Mouse (Mus musculus) heart, embryonic 14.5 days (tissue): ENCODE results near the gene Prickle3. TPM values are rescaled to one million over a fixed set of nuclear protein-coding genes. Genes with fewer than 3 reads are reported as not detected.
A peak's percentile ranks its signal among the peaks of the same experiment; 100 is the strongest.
"Not testable (repeated sequence)": the region's sequence is repeated elsewhere in the genome, so short reads cannot be mapped to it uniquely, and the experiment has no call there.

ENCODE experiments used
- ATAC-seq: fragments of 200-750 bp; cut with Nextera tagmentation; 2 replicates; pipeline ENCODE4 v1.8.0; 2017; ENCODE audit warnings: low read depth, moderate TSS enrichment; ENCODE audit not compliant: insufficient number of reproducible peaks, insufficient read depth, low FRiP score
- H3K27ac ChIP-seq, 2 experiments: fragments of 200-500 bp in 1 of 2; fragments of 300-500 bp in 1 of 2; sonication (generic) in 1 of 2; replicated peaks in 1 of 2; 2 replicates each; pipeline ENCODE4 v1.5.1; 2012 to 2014; ENCODE audit warnings: low read depth in 2 of 2, low read length in 2 of 2, control low read depth in 1 of 2, mild to moderate bottlenecking in 1 of 2, mixed read lengths in 1 of 2; ENCODE audit not compliant: control insufficient read depth in 1 of 2, insufficient read depth in 1 of 2
- H3K27me3 ChIP-seq: fragments of 300-500 bp; sonication (generic); 2 replicates; pipeline ENCODE4 v1.6.1; 2014; ENCODE audit warnings: mild to moderate bottlenecking, low read length, control low read depth; ENCODE audit not compliant: control insufficient read depth, insufficient read depth
- H3K36me3 ChIP-seq: fragments of 300-500 bp; sonication (generic); 2 replicates; pipeline ENCODE4 v1.6.1; 2014; ENCODE audit warnings: mild to moderate bottlenecking, control low read depth, low read length, mixed read lengths; ENCODE audit not compliant: control insufficient read depth, insufficient read depth
- H3K4me1 ChIP-seq, 2 experiments: fragments of 200-500 bp in 1 of 2; fragments of 300-500 bp in 1 of 2; sonication (generic) in 1 of 2; 2 replicates each; pipeline ENCODE4 v1.6.1; 2012 to 2014; ENCODE audit warnings: low read length in 2 of 2, control low read depth in 1 of 2, mixed read lengths in 1 of 2; ENCODE audit not compliant: control insufficient read depth in 2 of 2, insufficient read depth in 2 of 2
- H3K4me2 ChIP-seq: fragments of 300-500 bp; sonication (generic); 2 replicates; pipeline ENCODE4 v1.6.1; 2014; ENCODE audit warnings: mild to moderate bottlenecking, low read length
- H3K4me3 ChIP-seq, 2 experiments: fragments of 200-500 bp in 1 of 2; fragments of 300-500 bp in 1 of 2; sonication (generic) in 1 of 2; 2 replicates each; pipeline ENCODE4 v1.5.1; 2012 to 2014; ENCODE audit warnings: low read length in 2 of 2, mild to moderate bottlenecking in 2 of 2, control low read depth in 1 of 2, low read depth in 1 of 2, moderate library complexity in 1 of 2; ENCODE audit not compliant: control insufficient read depth in 1 of 2, insufficient read depth in 1 of 2
- H3K9ac ChIP-seq: fragments of 300-500 bp; sonication (generic); 2 replicates; pipeline ENCODE4 v1.6.1; 2014; ENCODE audit warnings: mild to moderate bottlenecking, low read length
- H3K9me3 ChIP-seq: fragments of 300-500 bp; sonication (generic); 2 replicates; pipeline ENCODE4 v1.6.1; 2016; ENCODE audit warnings: low read length, control low read depth; ENCODE audit not compliant: control insufficient read depth
- WGBS: fragments of 180-500 bp; shearing (Covaris S2); extraction: QIAGEN DNeasy Blood & Tissue Kit; methylation state at CpG from one replicate; pipeline ENCODE4 v1.1.7; 2014; 5-methylcytosine and 5-hydroxymethylcytosine counted together
- polyA plus RNA-seq: library from polyadenylated mRNA; unstranded; fragments of >200 nt; fragmentation: Nextera tagmentation; extraction: Ambion mirVana; gene quantifications from 2 replicates; pipeline ENCODE4 v1.2.1, GENCODE M21; 2014

Prickle3 gene
- polyA plus RNA-seq, 1 experiment from 2014 or later: 6.2 TPM

DNA sequence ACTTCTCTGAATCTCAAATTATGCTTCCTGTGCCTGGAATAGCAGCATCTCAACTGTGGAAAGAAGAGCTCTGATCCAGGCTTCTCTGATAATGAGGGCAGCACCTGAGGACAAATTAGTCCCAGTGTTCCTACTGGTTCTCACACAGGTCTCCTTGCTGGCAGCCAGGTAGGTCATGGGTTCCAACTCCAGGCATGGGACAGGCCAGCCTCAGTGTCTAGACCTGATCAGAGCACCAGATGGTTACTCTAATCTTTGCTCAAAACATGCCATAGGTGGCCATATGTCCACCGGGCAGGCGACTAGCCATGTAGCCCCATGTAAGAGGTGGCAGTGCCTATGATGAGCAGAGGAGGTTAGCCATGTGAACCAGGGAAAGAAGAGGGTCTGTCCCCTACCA, 31.3 kb downstream of the Prickle3 start:
- Histone ChIP-seq H3K36me3 (no peaks in the 10 kb centered on the region), H3K27me3 (no peaks in the 10 kb centered on the region), H3K9me3 (no peaks in the 10 kb centered on the region), H3K4me3 (no peak overlapping the region), H3K27ac (no peak overlapping the region), H3K9ac (no peak overlapping the region), H3K4me1 (no peaks in the 10 kb centered on the region), H3K4me2 (no peak overlapping the region)
- ATAC-seq: no peak
- WGBS: 81% methylated on average over 2 of the region's 2 CpGs

DNA sequence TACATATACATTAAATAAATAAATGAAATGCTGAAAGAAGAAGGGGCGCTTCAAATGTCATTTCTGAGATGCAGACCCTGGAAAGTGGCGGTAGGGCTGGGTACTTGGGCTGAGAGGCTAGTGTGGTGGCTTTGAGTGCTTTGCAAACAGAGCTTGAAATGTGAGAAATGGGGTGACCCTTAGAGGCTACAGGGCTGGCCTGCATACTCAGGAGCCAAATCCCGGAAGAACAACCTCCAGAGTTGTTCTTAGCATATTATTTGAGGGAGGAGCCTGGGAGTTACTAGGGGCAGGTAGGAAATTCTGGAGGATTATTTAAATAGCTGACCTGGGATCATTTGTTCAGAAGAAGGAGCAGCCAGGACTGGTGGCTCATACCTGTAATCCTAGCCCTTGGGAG, 33.4 kb downstream of the Prickle3 start:
- H3K36me3 ChIP-seq: no peaks in the 10 kb centered on the region
- H3K4me1 ChIP-seq: no peaks in the 10 kb centered on the region
- H3K9me3 ChIP-seq: no peaks in the 10 kb centered on the region
- H3K4me2 ChIP-seq: no peak overlapping the region
- no peak overlapping the region for H3K4me3 ChIP-seq
- no peak overlapping the region for H3K9ac ChIP-seq
- no peaks in the 10 kb centered on the region for H3K27me3 ChIP-seq
- WGBS: 56% methylated on average over 3 of the region's 3 CpGs
- no peak overlapping the region for H3K27ac ChIP-seq
- no peak for ATAC-seq

DNA sequence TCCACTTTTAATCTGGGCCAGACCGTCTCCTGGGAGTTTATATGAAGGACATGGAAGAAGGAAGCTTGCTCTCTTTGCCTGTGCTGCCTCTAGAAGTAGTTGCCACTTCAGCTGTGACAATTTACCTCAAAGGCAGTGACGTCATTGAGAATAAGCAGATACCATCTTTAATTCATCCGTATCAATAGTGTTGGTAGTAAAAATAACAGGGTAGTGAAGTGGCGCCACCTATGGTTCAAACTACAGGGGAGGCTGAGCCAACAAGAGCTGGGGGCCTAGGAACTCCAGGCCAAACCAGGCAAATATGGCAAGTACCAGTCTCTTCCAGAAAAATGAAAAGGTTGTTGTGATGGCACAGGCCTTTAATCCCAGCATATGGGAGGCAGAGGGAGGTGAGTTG, 35.8 kb downstream of the Prickle3 start:
- H3K4me1 ChIP-seq: no peaks in the 10 kb centered on the region
- no peak overlapping the region for H3K27ac ChIP-seq
- H3K27me3 ChIP-seq: no peaks in the 10 kb centered on the region
- H3K9ac ChIP-seq: no peak overlapping the region
- H3K36me3 ChIP-seq: no peaks in the 10 kb centered on the region
- H3K9me3 ChIP-seq: no peaks in the 10 kb centered on the region
- ATAC-seq: no peak
- no peak overlapping the region for H3K4me2 ChIP-seq
- 31% methylated on average over 4 of the region's 4 CpGs for WGBS
- no peak overlapping the region for H3K4me3 ChIP-seq

DNA sequence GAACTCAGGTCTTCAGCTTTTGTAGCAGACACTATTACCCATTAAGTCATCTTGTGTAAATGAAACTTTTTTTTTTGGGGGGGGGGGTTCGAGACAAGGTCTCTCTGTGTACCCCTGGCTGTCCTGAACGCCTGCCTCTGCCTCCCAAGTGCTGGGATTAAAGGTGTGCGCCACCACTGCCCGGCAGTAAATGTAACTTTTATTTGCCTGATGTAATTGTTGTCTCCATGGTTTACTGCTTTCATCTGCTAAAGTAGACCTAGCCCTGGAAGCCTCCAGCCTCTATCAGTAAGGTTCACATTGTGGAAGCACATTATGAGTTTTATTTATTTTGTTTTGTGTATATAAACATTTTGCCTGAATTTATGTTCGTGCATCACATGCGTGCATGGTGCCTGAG, 39.5 kb downstream of the Prickle3 start:
- 0 out of 2 replicates have a peak, but pooled peaks have one; percentile 10 for ATAC-seq
- H3K4me2 ChIP-seq: peak overlapping the region; percentile 53
- no peak overlapping the region for H3K9ac ChIP-seq
- no peaks in the 10 kb centered on the region for H3K4me1 ChIP-seq
- H3K9me3 ChIP-seq: no peaks in the 10 kb centered on the region
- WGBS: 40% methylated on average over 6 of the region's 6 CpGs
- H3K27ac ChIP-seq: no peak overlapping the region
- no peaks in the 10 kb centered on the region for H3K27me3 ChIP-seq
- peak overlapping the region in 1 of 2 experiments; percentile 58; a peak in 2 of 4 replicates for H3K4me3 ChIP-seq
- H3K36me3 ChIP-seq: peaks cover 17% of the 10 kb centered on the region

- Histone ChIP-seq H3K4me3 (peak within 1 kb of the TSS; percentile 58 to 63), H3K4me2 (peak within 1 kb of the TSS; percentile 67), H3K9me3 (no peaks in the 10 kb centered on the region), H3K4me1 (no peaks in the 10 kb centered on the region), H3K27me3 (no peaks in the 10 kb centered on the region), H3K27ac (no peak within 1 kb of the TSS; a peak in 1 of 4 replicates), H3K9ac (peak within 1 kb of the TSS; percentile 76), H3K36me3 (peaks cover 22% of the 10 kb centered on the region)
- 13% methylated on average over 33 of the region's 33 CpGs for WGBS
- peak; percentile 88 for ATAC-seq
These were observed 39.9 kb downstream of the Prickle3 start, which contains the start of gene Gpkow for GRCm38 (mm10) chrX:7696954-7697381. Gene Gpkow, plus strand, starts transcription at chrX:7697131.

DNA sequence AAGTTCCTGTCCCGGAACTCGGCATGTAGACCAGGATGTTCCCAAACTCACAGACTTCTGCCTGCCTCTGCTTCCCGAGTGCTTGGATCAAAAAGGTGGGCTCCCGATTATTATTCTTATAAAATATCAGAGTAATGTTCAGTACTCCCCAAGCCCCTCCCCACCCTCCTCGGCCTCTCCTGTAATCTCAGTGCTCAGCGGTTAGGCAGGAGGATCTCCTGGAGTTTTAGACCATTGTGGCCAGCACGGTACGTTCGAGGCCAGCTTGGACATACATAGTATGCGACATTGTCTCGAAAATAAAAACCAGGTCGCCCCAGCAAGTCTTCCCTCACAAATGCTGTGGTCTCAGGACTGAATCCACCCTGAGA, 56.7 kb downstream of the Prickle3 start:
- H3K4me2 ChIP-seq: peak overlapping the region; percentile 59
- H3K9ac ChIP-seq: peak overlapping the region; percentile 66
- WGBS: 37% methylated on average over 5 of the region's 12 CpGs
- H3K27ac ChIP-seq, H3K4me1 ChIP-seq, H3K27me3 ChIP-seq, H3K9me3 ChIP-seq, H3K36me3 ChIP-seq: not testable (repeated sequence)
- H3K4me3 ChIP-seq: peak overlapping the region; percentile 35 to 39
- peak; percentile 7; the same call in 1 of the 2 replicates for ATAC-seq

DNA sequence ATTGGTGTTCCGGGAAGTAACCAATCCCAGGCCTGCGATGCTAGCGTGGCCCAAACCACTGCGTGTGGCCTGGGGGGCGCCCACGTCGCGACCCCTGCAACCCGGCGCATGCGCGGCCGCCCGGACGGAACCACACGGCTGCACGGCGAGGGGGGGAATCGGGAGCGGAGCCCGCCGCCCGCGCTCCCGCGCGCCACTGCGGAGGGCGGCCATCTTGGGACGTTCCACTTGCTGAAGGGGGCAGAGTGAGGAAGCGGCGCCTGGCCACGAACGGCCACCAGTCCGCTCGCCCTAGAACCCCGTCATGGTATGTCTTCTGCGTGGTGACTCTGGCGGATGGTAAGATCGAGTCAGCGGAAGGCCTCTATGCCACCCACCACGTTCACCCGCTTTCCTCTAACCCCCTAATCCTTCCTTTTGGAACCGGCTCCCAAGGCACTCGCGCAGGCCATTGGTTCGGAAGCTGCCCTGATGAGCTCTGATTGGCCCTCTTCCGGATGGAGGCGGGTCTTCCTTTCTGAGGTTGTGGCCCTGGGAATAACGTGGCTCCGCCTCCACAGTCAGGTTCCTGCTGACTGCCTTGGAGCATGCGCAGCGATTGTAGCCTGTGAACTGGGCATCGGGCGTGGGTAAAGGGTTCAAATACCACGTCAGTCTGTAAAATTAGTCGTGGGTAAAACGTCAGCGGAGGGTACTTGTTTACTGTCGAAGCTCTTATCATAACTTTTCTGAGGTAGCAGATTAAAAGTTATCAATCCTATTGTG, 57.3 kb downstream of the Prickle3 start, which contains the start of gene Wdr45:
Wdr45 (plus strand) TSS at position 199 of the 765 bp plus-strand sequence.
- Histone ChIP-seq H3K9ac (peak within 1 kb of the TSS; percentile 66), H3K4me2 (peak within 1 kb of the TSS; percentile 59), H3K4me3 (peak within 1 kb of the TSS; percentile 35 to 39)
- not testable (repeated sequence) for H3K27ac ChIP-seq, H3K27me3 ChIP-seq, H3K4me1 ChIP-seq, H3K36me3 ChIP-seq, H3K9me3 ChIP-seq
- peak; percentile 95 for ATAC-seq
- 21% methylated on average over 30 of the region's 60 CpGs for WGBS

- not testable (repeated sequence) for H3K27me3 ChIP-seq, H3K4me1 ChIP-seq, H3K27ac ChIP-seq, ATAC-seq, H3K9me3 ChIP-seq, H3K36me3 ChIP-seq, H3K4me3 ChIP-seq, H3K4me2 ChIP-seq, H3K9ac ChIP-seq
- 42% methylated on average over 1 of the region's 1 CpGs for WGBS
These were observed 59.0 kb downstream of the Prickle3 start for GRCm38 (mm10) chrX:7716058-7716457.
